Mouse (Mus musculus) left cerebral cortex, postnatal 36 days (tissue): ENCODE results near the gene Cfb. TPM values are rescaled to one million over a fixed set of nuclear protein-coding genes. Genes with fewer than 3 reads are reported as not detected.
"Not testable (repeated sequence)": the region's sequence is repeated elsewhere in the genome, so short reads cannot be mapped to it uniquely, and the experiment has no call there.

ENCODE experiments used
- DNase-seq, 2 experiments: peaks; one replicate each; pipeline ENCODE4 v3.0.0; 2021 to 2022; ENCODE audit warnings: low spot score in 2 of 2, mixed read lengths in 1 of 2
- intact Hi-C: fragments of 180-260 bp; cut with DNase I; formaldehyde crosslinking; loops from one replicate; pipeline ENCODE4 v1.15.1; 2025
- total RNA-seq, 2 experiments: library from RNA; stranded (reverse); gene quantifications; 2 replicates each; pipeline ENCODE4 v1.2.3; 2021

Gene Cfb
- under 1 TPM in 1 of 2 experiments, not detected in 1; 0.63 TPM for total RNA-seq

DNA sequence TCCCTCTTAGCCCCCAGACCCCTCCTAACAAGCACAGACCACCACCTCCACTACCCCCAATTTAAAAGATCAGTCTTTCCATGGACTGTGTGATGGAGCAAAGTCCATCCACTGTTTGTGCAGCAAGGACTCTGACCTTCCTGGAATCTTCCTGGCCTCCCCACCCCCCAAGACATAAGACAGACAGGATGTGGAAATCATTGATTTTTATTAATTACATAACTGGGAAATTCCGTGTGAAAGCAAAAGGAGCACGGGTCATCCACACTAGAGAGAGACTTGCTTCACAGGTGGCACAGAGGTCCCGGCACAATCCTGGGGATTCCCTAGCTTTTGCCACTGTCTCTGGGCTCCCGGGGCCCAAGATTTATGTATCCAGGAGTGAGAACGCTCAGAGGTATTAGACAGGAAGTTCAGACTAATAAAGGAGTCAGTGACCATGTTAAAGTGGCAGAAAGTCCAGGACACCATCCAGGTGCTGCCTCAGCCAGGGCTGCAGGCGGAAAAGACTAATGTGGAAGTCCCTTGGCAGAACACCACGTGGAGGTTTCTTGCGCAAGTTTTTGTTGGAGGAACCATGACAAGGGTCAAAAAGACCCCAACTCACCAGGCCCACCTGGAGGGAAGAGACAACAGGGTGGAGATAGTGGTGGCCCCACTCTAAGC is at the start of gene Cfb:
Cfb (minus strand) TSS at position 103 of the 666 bp plus-strand sequence.
- no peak for DNase-seq
- intact Hi-C loops: no loop called here

DNA sequence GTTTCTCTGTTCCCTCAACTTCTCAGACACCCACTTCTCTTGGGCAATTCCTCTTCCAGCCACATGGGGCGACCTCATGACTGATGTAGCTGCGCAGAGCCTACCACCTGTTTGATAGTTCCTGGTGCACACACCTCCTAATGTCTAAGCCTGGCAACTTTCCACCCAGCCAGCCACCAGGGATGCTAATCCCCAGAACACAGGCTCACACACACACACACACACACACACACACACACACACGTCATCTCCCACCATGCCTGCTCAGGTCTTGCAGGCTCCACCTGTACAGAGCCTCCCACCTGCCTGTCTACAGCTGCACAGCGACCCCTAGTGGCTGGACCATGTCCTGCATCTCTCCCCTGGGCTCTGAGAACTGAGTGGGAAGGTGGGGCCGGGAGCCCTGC is 49.6 kb upstream of the Cfb start:
- DNase-seq: peak; percentile 39 to 47
- intact Hi-C loops: loop anchor here (5.0 kb wide), 1 partner anchor 55 kb away; no protein-coding TSS in a partner anchor

DNA sequence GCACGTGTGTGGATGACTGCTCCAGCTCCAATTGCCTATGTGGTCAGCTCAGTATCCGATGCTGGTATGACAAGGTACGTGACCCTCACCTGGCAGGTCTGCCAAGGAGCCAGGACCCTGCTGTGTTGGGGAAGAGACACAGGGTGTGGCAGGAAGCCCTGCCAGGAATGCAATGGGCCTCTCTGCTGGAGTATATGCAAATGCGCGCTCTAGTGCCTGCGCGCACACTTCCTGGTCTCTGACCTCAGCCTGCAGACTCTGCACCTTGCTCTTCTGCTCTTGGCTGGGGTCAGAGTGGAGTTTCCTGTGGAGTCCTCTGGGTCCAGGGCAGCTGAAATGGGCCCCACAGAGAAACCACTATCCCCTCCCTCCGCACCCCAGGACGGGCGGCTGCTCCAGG is 48.7 kb upstream of the Cfb start:
- DNase-seq: no peak
- intact Hi-C loops: loop anchor here (5.0 kb wide), 1 partner anchor 54 kb away; no protein-coding TSS in a partner anchor

DNA sequence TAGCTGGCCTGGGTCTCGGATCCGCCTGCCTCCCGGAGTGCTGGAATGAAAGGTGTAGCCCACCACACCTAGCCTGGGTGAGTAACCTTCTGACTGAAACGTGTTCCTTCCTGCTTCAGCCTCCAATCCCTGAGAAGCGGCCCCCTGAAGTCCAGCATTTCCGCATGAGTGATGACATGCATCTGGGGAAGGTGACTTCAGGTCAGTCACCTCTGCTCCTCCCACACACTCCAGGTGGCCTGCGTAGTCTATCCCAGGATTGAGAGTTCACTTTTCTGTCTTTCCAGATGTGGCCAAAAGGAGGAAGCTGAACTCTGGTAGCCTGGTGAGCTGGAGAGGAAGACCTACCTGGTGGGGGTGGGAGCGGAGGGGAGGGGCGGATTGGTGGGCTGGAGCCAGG is 40.6 kb upstream of the Cfb start:
- no peak for DNase-seq
- intact Hi-C loops: no loop called here

DNA sequence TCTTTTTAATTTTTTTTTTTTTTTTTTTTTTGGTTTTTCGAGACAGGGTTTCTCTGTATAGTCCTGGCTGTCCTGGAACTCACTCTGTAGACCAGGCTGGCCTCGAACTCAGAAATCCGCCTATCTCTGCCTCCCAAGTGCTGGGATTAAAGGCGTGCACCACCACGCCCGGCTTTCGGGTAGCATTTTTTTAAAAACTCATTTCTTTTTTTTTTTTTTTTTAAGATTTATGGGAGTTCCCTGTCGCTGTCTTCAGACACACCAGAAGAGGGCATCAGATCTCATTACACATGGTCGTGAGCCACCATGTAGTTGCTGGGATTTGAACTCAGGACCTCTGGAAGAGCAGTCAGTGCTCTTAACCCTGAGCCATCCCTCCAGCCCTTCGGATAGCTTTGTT is 39.6 kb upstream of the Cfb start:
- DNase-seq, intact Hi-C loops: not testable (repeated sequence)

DNA sequence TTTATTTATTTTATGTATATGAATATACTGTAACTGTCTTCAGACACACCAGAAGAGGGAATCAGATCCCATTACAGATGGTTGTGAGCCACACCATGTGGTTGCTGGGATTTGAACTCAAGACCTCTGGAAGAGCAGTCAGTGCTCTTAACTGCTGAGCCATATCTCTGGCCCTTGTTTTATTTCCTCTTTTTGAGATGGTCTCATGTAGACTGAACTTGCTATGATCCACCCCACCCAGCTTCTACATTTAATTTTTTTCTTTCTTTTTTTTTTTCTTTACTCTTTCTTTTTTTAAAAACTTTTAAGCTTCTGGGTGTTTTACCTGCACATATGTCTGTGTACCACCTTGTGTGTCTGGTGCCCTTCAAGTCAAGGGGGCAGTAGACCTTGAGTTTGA is 38.5 kb upstream of the Cfb start:
- DNase-seq, intact Hi-C loops: not testable (repeated sequence)

DNA sequence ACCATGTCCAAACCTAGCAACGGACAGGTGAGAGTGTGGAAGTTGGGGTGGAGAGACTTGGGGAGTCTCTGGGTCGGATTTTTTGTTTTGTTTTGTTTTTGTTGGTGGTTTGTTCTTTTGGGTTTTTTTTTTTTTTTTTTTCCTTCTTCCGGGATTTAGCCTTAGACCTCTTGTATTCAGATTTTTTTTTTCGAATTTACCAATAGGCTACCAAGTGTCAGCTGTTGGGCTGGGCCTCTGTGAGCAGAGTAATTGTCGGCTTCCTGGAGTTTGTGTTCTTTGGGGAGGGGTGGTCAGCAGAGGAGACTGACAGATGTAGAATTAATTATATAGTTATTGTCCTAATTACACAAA is 37.5 kb upstream of the Cfb start:
- intact Hi-C loops: loop anchor here (5.0 kb wide), 3 partner anchors 52 to 337 kb away; partner anchors contain the start of genes Nfkbil1, Ppt2 and Prrt1
- no peak for DNase-seq

DNA sequence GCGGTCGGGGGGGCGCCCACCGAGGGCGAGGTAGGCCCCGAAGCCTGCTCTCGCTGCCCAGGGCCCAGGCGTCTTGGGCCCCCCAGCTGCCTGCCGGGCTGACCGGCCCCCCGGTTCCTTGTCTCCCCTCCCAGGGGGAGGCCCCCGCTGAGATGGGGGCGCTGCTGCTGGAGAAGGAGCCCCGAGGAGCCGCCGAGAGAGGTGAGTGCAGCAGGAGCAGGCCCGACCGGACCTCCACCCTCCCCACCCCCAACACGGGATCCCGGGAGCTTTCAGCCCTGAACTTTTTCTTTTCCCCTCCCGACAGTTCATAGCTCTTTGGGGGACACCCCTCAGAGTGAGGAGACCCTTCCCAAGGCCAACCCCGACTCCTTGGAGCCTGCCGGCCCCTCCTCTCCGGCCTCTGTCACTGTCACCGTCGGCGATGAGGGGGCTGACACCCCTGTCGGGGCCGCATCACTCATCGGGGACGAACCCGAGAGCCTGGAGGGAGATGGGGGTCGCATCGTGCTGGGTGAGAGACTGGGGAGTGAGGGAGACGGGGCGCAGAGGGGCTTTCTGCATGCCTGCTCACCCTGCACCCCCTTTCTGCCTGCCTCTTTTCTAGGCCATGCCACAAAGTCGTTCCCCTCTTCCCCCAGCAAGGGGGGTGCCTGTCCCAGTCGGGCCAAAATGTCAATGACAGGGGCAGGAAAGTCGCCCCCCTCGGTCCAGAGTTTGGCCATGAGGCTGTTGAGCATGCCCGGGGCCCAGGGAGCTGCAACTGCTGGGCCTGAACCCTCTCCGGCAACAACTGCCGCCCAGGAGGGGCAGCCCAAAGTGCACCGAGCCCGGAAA is 37.0 kb upstream of the Cfb start:
- intact Hi-C loops: loop anchor here (5.0 kb wide), 3 partner anchors 53 to 338 kb away; partner anchors contain the start of genes Nfkbil1, Ppt2 and Prrt1
- peak; percentile 39 to 52 for DNase-seq

DNA sequence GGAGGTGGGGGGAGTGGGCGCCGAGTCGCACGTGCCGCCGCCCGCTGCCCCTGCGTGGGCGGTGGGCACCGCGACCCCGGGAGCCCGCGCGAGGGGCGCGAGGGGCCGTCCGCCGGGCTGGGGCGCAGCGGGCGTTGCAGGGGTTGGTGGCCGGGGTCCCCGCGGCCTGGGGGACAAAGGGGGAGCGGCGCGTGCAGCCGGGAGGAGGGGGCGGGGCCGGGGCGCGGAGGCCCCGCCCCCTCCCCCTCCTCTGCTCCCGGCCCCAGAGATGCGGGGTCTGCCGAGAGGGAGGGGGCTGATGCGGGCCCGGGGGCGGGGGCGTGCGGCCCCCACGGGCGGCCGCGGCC is 36.4 kb upstream of the Cfb start:
- intact Hi-C loops: loop anchor here (5.0 kb wide), 3 partner anchors 54 to 339 kb away; partner anchors contain the start of genes Nfkbil1, Ppt2 and Prrt1
- DNase-seq: peak in 1 of 2 experiments; percentile 38

DNA sequence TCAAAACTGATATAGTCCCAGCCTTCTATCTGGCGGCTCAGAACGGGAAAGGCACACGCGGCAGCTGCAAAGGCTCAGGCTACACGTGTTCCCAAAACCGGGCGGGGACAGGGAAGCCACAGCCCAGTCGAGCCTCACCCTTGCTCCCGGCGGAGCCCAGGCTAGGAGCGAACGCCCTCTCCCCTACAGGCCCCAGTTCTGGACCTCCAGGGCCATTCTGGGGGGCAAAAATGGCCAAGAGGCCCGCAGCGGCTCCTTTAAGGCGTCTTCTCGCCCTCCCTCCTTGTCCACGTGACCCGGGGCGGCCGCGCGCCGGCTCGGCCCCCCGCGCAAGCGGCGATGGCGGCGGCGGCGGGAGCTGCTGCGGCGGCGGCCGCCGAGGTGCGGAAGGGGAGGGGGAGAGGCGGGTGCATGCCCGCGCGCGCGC is 35.9 kb upstream of the Cfb start, which contains the start of the genes C2 and Ehmt2:
C2 (minus strand) TSS at position 106 of the 427 bp plus-strand sequence.
Ehmt2 (plus strand) TSS at position 310 of the 427 bp plus-strand sequence.
- peak; percentile 86 to 90 for DNase-seq
- intact Hi-C loops: loop anchor here (5.0 kb wide), 3 partner anchors 54 to 339 kb away; partner anchors contain the start of genes Nfkbil1, Ppt2 and Prrt1

DNA sequence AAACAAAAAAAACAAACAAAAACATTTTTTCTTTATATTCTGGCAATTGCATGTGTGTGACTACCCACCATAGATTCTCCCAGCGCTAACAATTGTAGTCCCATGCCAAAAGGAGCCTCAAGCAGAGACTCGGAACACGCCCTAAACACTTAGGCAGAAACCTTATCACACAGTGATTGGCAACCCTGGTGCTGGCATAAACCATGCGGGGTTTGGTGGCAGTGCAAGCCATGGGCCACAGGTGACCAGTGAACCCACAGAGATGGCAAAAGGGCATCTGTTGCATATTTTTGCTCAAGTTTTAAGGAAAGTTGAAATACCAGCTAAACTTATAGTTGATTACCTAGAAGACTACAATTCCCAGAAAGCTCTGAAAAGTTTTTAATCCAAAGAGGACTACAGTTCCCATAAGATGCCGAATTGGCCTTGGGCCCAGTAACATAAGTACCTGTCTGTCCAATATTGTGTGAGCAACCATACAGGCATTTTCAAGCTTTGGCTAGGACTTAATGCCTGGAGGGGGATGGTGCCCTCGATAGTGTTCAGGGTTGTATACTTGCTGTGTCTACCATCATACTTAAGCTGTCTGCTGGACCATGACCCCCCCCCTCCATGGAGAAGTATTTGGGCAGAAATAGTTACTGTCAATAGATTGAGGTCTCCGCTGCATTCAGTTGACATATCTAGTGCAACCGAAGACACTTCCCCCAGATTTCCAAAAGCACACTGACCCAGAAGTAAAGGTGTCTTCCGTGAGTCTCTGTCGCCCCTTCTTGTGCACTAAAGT is 35.2 kb upstream of the Cfb start:
- DNase-seq: peak in 1 of 2 experiments; percentile 49
- intact Hi-C loops: loop anchor here (5.0 kb wide), 3 partner anchors 55 to 340 kb away; partner anchors contain the start of genes Nfkbil1, Ppt2 and Prrt1

DNA sequence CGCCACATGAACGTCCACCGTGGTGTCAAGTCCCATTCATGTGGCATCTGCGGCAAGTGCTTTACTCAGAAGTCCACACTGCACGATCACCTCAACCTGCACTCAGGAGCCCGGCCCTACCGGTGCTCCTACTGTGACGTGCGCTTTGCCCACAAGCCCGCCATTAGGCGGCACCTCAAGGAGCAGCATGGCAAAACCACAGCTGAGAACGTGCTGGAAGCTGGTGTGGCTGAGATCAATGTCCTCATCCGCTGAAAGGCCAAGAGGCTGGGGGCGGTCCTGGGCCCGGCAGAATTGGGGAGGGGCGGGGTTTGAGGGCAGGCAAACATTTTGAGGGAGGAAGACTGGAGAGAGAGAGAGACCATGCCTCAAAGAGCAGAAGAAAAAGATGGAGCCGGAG is 34.0 kb upstream of the Cfb start:
- no peak for DNase-seq
- intact Hi-C loops: loop anchor here (5.0 kb wide), 3 partner anchors 56 to 341 kb away; partner anchors contain the start of genes Nfkbil1, Ppt2 and Prrt1

DNA sequence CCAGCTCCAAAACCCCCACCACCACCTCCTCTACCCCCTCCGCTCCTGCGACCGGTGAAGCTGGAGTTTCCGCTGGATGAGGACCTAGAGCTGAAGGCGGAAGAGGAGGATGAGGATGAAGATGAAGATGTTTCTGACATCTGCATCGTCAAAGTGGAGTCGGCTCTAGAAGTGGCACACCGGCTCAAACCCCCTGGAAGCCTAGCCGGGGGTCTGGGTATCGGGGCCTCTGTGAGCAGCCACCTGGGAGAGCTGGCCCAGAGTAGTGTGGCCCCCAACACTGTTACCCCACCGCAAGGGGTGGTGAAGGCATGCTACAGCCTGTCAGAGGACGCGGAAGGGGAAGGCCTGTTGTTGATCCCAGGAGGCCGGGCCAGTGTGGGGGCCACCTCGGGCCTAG is 33.4 kb upstream of the Cfb start:
- intact Hi-C loops: loop anchor here (5.0 kb wide), 3 partner anchors 57 to 342 kb away; partner anchors contain the start of genes Nfkbil1, Ppt2 and Prrt1

DNA sequence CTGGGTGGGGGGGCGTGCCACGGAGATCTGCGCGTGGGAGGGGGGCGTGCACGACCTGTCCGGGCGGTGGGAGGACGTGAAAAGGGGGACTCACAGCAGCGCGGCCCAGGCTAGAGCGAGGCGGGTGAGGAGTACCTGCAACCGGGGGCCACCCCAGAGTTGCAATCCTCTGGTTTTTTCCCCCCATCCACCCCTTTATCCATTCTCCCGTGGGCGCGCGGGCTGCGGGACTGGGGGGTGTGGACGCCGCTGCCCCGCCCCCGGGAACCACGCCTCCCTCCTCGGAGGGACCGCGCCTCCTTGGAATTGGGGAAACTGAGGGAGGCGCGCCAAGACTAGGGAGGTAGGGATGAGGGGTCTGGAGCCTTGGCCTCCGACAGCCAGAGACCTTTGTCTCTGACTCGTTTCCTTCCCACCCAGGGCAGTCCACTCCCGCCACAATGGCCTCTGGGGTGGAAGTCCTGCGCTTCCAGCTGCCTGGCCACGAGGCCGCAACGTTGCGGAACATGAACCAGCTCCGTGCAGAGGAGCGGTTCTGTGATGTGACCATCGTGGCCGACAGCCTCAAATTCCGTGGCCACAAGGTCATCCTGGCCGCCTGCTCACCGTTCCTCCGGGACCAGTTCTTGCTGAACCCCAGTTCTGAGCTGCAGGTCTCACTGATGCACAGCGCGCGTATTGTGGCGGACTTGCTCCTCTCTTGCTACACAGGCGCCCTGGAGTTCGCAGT is 32.6 kb upstream of the Cfb start:
- DNase-seq: peak; percentile 33 to 56
- intact Hi-C loops: loop anchor here (5.0 kb wide), 5 partner anchors 43 to 342 kb away; partner anchors contain the start of genes Dxo, Nelfe, Nfkbil1 and Ppt2

More for the DNA sequence above, 33.4 kb upstream of the Cfb start:
- no peak for DNase-seq

DNA sequence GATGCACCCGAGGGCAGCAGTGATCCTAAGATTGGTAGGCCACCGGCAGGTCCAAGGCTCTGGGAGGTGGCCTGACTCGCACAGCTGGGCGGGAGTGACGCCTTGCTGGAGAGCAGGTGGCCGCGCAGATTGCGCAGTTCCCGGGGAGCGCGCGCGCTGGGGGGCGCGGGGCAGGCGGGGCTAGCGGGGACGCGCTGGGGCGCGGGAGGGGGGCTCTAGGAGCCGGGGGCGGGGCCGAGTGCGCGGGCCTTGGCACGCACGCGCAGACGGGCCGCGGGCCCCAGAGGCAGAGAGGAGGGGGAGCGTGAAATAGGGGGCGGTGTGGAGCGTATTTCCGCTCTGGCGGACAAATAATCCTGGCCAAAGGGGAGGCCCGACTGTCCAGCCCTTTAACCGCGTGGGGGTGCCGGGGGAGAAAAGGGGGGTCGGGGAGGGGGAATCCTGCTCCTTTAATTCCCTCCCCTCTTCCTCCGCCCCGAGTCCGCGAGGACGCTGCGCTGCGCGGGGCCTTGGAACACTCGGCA is 31.8 kb upstream of the Cfb start:
- DNase-seq: peak; percentile 90 to 93
- intact Hi-C loops: loop anchor here (5.0 kb wide), 2 partner anchors 42 to 57 kb away; partner anchors contain the start of genes Dxo, Nelfe, Skiv2l and Stk19

DNA sequence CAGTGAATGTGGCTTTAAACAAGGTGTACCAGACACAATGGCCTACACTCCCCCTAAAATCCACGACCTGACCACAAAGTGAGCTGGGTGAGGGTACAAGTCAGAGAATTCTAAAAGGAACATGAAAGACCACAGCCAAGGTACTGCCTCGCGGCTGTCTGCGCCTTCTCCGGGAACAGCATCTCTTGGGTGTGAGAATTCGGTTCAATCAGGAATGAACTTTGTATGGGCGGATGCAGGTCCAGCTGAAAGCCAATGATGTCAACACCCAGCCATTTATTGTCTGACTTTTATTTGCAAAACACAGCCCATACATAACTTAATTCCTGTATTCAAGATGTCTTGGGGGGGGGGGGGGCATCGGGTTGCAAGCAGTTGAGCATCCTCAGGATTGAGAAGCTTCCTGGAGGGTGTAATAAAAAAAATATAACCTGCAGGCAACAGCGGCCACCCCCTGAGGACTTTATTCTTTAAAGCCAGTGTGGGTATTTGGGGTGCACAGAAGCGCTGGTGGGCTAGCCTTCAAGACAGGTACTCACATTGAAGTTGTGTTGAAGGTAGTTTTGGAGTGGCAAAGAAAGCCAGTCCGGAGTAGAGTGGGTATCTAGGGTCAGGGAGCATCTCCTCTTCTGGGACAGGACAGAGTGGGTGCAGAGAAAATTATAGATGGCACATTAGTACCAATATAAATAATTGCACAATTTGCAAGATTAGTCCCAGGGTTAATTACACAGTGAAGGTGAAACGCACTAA is 30.9 kb upstream of the Cfb start:
- intact Hi-C loops: loop anchor here (5.0 kb wide), 2 partner anchors 41 to 56 kb away; partner anchors contain the start of genes Dxo, Nelfe, Skiv2l and Stk19
- no peak for DNase-seq

DNA sequence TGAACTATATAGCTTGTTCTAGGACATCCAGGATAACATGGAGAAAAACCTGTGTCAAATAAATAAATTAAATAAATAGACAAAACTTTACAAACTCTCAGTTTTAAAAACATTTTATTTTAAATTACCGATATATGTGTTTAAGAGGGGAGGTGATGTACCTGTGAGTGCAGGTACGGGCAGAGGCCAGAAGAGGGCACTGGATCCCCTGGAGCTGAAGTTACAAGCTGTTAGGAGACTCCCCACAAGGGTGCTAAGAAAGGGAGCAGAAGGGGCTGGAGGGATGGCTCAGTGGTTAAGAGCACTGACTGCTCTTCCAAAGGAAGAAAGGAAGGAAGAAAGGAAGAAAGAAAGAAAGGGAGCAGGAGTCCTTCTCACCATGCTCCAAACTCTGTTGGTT is 29.1 kb upstream of the Cfb start:
- intact Hi-C loops: loop anchor here (5.0 kb wide), 2 partner anchors 39 to 54 kb away; partner anchors contain the start of genes Dxo, Nelfe, Skiv2l and Stk19
- no peak for DNase-seq
